Mouse (Mus musculus) left cerebral cortex, postnatal 14 days (tissue): Measurements from ENCODE around the gene Kremen2. TPM values are rescaled to one million over a fixed set of nuclear protein-coding genes. Genes with fewer than 3 reads are reported as not detected.

Source experiments
- DNase-seq, 2 experiments: peaks; one replicate each; pipeline ENCODE4 v3.0.0; 2021 to 2022; ENCODE audit warnings: low spot score in 2 of 2, mixed read lengths in 1 of 2
- intact Hi-C: fragments of 180-260 bp; cut with DNase I; formaldehyde crosslinking; loops from one replicate; pipeline ENCODE4 v1.15.1; 2025
- total RNA-seq, 2 experiments: library from RNA; stranded (reverse); gene quantifications; 2 replicates each; pipeline ENCODE4 v1.2.3; 2021

Kremen2 gene
- total RNA-seq, 2 experiments from 2014 or later = 0.40 to 0.48 TPM

DNA sequence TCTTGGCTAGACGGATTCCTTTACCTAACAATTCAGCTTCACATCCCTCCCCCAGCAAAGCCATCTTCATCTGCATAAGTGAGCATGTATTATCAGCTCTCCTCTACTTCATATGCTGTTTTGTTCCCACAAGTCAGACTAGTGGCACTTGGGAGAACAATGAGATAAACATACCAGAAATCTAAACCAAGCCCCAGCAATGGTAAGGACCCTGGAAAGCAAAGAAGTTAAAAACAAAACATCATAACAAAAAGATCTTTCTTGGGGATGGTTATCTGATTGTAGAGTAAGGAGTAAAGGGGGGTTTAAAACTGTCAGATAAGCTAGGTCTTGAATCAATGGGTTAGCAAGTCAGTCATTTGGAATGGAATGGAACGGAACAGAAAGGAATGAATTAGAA is 24.9 kb upstream of the Kremen2 start:
- intact Hi-C loops = loop anchor here (2.0 to 10.0 kb wide), 3 partner anchors 32 to 194 kb away; partner anchors contain the start of genes Prss32 and Prss41
- no peak for DNase-seq

DNA sequence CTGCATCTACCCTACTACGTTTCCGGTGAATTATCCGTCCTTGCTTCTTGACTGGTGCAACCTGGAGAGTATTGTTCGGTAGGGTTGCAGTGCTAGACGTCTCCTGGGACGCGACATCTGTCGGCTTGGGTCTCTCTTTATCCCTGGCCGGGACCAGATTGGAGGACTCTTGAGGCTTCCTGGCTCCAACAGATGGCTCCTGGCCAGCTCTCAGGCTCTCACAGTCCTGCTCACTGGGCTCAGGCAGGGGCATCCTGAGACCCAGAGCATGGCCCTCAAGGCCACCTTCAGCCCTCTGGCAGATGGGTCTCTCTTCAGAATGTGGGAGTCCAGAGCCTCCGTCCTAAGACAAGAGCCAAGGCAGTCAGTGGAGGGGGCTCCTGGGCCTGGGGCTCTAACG is 17.3 kb upstream of the Kremen2 start:
- no peak for DNase-seq
- intact Hi-C loops = loop anchor here (5.0 kb wide), 1 partner anchor 54 kb away; no protein-coding TSS in a partner anchor

DNA sequence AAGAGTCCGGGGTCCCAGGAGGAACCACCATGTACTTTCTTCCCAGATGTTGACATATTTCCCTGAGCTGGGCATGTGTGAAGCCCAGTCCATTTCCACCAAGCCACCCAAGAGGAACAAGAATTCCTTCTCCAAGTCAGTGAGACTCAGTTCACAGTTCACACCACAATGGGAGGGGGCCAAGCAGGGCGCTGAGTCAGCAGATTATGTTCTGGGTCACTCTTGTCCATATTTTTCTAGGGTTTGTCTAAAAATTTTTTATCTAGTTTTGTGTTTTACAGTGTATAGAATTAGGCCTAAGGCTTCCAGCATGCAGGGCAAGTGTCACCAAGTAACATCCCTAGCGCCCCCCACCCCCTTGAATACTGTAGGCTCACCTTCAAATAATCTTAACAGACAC is 15.5 kb upstream of the Kremen2 start:
- no peak for DNase-seq
- intact Hi-C loops = loop anchor here (5.0 kb wide), 1 partner anchor 56 kb away; no protein-coding TSS in a partner anchor

DNA sequence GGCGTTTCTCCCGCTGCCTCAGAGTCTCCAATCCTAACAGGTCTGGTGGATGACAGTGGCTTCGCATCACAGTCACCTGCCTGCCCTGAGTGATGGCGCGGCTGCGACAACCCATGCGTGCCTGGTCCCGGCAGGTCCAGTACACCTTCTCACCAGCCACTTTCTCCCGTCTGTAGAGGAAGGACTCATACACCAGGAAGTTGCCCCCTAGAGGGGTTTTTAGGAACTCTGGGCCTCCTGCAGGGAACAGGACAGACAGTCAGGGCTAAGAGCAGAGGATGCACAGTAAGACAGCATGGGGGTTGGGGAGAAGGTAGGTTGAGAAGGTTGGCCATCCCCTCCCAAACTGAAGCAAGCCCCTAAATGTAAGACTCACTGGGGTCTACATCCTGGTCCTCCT is 14.6 kb upstream of the Kremen2 start:
- DNase-seq = no peak
- intact Hi-C loops = loop anchor here (5.0 kb wide), 1 partner anchor 57 kb away; no protein-coding TSS in a partner anchor

DNA sequence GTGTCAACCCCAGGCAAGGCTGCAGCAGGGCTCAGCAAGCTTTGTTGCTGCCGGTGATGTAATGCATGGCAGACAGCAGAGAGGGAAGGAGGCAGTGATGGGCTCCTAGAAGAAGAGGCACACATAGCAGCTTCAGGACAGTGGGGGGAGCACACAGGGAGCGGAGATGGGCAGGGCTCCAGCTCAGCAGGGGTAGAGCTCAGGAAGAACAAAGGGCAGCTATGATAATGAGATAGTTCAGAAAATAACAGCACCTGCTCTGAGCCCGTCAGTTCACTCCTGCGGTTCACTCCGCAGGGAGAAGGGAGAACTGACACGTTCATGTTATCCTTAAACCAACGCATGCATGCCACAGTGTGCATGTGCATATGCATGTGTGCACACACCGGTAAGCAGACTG is 13.2 kb upstream of the Kremen2 start:
- DNase-seq = no peak
- intact Hi-C loops = no loop called here

DNA sequence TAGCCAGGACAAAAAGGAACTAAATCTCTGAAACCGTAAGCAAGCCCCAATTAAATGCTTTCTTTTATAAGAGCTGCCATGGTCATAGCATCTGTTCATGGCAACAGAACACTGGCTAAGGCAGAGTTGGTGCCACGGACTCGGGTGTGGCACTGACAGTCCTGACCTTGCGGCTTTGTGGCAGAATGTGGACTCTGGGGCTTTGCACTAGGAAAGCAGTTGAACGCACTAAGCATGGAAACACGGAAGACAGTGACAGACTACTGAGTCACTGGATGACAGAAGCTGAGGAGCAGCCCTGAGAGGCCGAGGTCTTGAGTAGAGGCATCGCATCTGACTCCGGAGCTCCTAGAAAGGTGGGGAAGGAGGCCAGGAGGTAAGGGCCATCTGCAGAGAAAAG is 11.9 kb upstream of the Kremen2 start:
- DNase-seq = no peak
- intact Hi-C loops = no loop called here

DNA sequence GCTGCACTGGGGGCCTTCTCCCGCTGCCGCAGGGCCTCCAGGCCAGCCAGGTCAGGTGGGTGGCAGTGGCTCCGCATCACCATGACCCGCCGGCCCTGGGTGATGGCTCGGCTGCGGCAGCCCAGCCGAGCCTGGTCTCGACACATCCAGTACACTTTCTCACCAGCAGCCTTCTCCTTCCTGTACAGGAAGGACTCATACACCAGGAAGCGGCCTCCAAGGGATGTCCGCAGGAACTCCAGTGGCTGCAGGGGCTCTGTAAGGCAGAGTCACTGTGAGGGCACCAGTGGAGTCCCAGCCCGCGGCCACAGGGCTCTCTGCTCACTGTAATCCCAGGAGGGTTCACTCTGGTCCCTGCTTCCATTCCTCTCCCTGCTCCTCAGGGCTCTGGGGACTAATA is 10.1 kb upstream of the Kremen2 start:
- DNase-seq = no peak
- intact Hi-C loops = no loop called here

DNA sequence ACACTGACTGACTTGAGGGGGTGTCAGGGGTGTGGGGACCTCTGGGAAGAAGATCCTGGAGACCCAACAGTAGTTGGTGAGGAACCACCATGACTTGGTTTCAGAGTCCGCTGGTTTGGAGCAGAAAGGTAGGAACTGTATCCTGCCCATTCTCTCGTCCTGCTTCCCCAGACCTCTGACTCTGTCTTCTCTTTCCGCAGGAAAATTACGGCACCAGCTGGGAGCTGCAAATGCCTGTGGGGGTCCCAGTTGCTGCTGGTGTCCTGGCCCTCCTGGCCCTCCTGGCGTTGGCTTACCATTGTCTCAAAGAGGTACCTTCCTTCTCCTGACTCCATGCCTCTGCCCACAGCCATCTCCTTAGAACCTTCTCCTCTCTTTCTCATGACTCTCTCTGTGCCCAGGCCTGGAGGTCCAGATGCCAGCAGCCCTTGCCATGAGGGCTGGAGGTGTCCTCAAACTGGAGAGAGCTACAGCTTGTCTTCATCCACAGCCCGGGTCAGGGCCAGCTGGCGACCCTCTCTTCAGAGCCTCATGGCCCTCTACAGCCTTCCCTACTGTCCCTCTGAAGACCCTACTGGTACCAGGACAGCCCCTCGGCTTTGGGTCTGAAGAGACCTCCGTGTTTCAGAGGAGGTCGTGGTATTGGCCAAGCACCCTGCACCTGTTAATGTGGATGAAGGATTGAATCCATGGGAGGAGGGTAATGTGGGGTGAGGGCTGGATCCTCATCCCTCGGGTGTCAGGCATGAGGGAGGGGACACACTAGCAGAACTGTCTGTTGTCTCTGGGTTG is 4.0 kb upstream of the Kremen2 start:
- intact Hi-C loops = no loop called here
- no peak for DNase-seq

DNA sequence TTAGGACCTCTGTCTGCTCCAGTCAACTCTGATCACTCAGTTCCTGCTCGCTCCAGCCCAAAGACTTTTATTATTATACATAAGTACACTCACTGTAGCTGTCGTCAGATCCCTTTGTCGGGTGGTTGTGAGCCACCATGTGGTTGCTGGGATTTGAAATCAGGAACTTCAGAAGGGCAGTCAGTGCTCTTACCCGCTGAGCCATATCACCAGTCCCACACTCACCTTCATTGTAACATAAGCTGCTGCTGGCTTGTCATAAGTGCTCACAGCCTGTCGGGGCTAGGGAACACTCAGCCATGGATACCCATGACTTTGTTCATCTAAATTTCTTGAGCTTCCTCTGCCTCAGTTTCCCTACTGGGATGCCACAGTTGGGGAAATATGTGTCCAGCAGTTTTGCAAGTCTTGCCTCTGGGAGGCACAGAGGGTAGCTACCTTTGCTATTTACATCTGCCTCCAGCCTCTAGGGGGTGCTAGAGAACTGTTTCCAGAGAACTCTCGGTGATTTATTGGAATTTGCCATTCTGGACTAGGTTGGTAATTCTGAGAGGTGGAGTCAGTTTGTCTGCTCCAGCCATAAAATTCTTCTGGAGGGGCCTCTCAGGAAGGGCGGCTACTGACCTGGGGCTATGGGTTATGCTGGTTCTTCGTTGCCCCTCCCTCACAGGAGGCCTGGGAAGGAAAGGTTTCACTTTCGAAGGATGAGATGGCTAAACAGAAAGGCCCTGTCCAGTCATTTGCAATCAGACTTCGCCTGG is 3.2 kb upstream of the Kremen2 start:
- peak; percentile 74 to 77 for DNase-seq
- intact Hi-C loops = no loop called here

DNA sequence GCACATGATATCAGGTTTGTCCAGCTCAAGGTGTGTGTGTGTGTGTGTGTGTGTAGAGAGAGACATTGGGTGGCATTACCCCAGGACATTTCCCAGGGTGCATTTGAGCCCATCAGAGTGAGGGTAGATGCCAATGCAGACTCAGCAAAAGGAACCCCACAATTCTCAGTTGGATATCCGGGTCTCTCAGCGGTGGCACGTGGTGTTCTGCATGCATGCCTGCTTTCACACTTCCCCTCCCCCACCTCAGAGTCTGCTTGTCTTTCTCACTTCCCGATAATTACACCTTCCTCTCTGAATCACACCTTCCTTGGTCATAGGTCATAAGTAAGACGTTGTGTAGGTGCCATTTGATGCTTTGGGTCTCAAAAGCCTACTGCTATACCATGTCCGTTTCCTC is 2.4 kb upstream of the Kremen2 start:
- intact Hi-C loops = no loop called here
- DNase-seq = no peak

DNA sequence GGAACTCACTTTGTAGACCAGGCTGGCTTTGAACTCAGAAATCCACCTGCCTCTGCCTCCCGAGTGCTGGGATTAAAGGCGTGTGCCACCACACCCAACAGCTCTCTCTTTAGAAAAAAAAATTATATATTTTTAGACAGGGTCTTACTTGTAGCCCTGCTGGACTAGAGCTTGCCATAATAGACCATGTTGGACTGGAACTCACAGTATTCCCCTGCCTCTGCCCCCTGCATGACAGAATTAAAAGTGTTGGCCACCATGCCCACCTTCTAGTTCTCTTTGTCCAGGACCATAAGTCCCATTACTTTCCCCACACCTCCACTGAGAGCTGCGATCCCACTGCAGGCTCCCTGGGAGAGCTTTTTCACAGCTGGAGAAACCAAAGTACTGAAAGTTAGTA is 1.8 kb upstream of the Kremen2 start:
- intact Hi-C loops = no loop called here
- DNase-seq = no peak

DNA sequence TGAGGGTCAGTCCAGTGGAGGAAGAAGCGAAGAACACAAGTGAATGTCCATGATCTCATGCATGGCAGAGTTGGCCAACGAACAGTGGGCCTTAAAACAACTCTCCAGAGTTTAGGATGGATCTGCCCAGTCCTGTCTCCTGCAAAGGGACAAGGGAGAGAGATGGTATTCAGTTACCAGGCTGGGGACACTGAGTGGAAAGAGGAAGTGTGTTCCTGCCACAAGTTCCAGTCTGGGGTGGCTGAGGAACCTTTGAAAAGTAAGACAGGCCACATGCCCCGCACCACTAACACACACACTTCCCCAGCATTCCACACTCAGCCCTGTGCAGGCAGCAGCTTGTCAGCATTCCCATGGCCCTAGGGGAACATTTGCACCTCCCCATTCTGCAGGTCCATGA is 1.1 kb upstream of the Kremen2 start:
- DNase-seq = no peak
- intact Hi-C loops = no loop called here

DNA sequence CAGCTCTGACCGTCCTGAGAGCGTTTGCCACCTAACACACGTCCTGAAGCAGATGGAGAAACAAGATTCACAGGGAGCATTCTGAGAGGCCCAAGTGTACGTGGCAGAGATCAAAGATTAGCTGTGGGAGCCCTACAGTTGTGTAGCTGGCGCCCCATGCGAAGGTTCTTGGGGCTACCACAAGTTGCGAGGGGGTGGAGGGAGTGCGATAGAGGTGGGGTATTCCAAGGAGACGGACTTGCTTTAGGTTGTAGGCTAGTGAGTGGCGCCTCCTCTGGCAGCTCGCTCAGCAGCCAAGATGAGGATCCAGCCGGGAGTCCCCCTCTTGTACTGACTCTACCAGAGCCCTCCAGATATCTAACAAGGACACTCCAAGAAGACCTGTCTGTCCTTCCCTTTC is 678 bp upstream of the Kremen2 start:
- intact Hi-C loops = no loop called here
- no peak for DNase-seq

DNA sequence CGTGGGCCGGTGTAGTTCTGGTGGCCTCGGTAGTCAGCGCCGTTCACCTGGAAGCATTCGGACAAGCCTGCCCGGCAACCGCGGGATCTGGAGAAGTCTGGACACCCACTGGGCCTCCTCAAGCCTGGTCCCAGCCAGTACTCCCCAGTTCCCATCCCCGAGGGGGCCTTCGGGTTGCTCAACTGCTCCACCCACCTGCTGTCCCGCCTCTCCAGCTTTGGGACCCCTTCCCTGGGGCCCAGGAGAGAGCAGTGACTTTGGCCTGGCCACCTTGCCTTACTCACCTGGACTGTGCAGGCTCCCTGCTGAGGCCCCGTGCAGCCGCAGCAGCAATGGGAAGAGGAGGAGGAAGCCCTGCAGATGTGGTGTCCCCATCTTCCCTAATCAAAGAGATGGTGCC is 982 bp downstream of the Kremen2 start:
- no peak for DNase-seq

DNA sequence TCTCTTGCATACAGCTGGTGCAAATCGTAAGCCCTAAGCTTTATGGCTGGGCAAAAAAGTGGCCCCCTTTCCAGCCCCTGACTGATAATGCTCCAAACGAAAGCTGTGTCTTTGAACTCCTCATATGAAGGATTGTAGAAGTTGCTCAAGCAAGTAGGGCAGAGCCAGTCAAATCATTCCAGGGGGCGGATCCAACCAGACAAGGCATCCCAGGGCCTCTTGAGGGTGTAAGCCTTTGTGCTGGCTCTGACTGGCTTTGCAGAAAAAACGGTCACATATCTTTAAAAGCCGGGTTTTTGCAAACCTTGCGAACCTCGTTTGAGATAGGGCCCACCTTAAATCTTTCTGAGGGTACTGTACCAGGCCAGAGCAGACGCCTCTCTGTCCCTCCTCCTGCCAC is 1.6 kb downstream of the Kremen2 start:
- intact Hi-C loops = no loop called here
- DNase-seq = no peak

More for the DNA sequence above, 982 bp downstream of the Kremen2 start:
- intact Hi-C loops = no loop called here

DNA sequence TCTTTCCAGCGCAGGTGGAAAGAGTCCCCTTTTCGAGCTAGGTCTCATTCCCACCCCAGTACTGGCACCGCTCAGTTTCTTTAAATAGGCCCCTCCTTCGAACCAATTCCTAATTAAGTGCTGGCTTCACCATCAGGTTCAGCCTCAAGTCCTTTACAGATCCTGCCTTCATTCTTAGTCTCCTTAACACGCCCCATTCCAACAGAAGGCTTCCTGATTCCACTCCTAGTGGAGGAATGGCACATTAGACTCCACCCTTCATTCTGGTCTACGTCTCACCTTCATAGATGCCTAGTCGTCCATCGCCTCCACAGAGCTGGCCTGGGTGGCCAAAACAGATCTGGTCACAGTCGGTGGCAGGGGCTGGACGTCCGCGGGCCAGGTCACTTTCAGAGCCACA is 2.7 kb downstream of the Kremen2 start:
- DNase-seq = no peak
- intact Hi-C loops = no loop called here

DNA sequence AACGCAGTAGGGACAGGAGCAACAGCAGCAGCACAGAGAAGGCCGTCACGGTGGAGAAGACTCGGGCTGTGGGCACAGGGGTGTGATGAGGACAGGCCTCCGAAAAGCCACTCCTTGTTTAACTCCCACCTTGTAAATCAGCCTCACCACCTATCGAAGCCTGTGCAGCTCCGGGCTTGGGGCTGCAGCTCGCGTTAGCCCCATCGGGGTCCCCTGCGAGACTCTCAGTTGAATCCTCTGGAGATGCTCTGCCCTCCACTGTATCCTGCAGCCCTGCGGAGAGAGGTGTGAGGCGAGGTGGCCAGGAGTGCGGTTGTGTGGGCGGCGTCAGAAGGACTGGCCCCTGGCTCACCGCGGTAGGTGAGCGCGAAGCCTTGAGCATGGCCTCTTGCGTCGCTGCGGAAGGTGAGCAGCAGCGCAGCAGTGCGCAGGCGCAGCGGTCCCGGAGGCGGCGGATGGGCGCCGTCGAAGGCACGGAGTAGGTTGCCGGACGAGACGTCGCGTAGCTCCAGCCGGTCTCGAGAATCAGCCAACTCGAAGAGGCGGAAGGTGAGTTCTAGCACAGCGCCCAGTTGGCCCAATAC is 3.3 kb downstream of the Kremen2 start:
- intact Hi-C loops = no loop called here
- no peak for DNase-seq

DNA sequence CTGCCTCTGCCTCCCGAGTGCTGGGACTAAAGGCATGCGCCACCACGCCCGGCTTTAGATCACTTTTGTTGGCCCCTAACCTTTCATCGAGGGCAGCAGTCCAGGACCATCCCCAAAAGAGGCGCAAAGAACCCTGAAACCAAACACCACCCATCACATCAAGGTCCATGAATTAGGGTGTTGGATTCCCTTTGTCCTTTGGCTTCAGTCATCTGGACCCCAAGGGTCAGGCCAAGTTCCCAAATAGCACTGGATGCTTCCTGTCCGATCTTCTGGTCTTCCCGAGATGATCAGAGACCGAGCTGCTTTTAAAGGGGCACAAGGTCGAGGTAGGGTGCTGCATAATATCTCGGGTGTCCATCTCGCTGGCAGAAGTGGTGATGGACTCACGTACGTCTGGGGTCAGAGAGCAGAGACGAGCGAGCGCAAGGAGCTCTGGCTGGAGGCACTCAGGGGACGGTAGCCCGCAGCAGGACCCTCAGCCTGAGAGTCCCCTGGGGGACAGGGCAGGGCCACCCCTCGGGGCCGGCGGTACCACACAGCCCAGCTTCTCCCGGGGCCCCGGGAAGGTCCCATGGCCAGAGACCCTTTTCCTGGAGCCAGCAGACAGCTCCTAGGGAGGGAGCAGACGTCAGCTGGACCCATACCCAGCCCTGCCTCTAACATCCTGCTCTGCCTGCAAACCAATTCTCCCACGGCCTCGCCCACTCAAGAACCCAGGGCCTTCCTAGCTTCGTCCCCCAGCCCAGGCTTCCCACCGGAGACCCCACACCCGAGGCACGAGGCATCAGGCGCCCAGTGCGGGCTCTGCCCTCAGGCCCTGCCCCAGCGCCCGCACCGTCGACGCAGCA is 4.0 kb downstream of the Kremen2 start:
- no peak for DNase-seq
- intact Hi-C loops = no loop called here

DNA sequence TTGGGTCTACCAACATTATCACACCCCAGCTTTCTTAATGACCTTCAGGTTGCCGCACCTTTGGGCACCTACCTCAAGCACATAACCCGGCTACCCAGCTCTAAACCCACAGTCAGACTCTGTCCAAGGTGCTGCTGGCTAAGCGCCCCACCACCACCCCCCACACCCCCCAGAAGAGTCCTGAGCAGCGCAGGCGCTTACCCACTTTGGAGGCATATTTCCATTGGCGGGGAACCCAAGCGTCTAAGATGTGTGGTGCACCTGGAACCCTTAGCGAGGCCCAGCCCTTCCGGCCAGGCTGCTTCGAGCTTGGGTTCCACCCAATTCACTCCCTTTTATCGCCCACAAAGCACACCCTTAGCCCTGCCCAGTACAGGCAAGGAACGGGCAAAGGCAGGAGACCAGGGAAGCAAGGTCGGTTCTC is 5.0 kb downstream of the Kremen2 start, which contains the start of gene Paqr4:
Gene Paqr4 (minus strand): TSS at position 270 of the 424 bp plus-strand sequence.
- intact Hi-C loops = no loop called here
- no peak for DNase-seq
